Mouse (Mus musculus) embryonic fibroblast, embryonic 13.5 days (primary cell): ENCODE measurements around the gene Hnrnpab.

Experiments
- CTCF ChIP-seq: IDR thresholded peaks from 2 replicates; pipeline ENCODE4 v1.5.1; 2011; ENCODE audit warnings: mild to moderate bottlenecking, control low read depth, low read length, moderate library complexity, borderline replicate concordance; ENCODE audit not compliant: insufficient read depth
- POLR2A ChIP-seq: IDR thresholded peaks from 2 replicates; pipeline ENCODE4 v1.6.1; 2011; ENCODE audit warnings: low read depth, mild to moderate bottlenecking, control low read depth, low read length, moderate library complexity

DNA sequence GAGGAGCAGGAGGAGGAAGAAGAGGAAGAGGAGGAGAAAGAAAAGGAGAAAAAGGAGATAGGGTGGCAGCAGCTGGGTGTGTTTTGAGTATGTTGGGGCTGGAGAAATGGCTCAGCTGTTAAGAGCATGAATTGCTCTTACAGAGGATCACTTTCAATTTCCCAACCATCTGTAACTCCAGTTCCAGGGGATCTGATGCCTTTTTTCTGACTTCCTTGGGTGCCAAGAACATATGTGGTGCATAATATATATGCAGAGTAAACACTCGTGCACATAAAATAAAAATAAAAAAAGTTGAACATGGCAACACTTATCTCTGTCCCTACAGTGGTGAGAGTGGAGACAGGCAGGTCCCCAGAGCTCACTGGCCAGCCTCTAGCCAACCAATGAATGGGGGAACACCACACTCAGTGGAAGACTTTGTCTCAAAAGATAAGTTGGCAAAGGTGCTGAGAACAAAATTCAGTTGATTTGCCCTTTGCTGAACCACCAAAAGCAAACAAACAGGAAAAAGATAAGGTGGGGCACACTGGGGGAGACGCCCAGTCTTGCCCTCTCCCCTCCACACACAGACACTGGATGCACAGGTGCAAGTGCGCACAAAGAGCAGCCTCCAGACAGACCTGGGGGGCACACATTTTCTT is 2.7 kb upstream of the Hnrnpab start:
- TF ChIP-seq POLR2A (no peak), CTCF (no peak)
